Mouse (Mus musculus) erythroblast, embryonic 14.5 days (primary cell): Measurements from ENCODE around the gene Lgals7. TPM values are rescaled to one million over a fixed set of nuclear protein-coding genes. Genes with fewer than 3 reads are reported as not detected.
"Not testable (repeated sequence)": the region's sequence is repeated elsewhere in the genome, so short reads cannot be mapped to it uniquely, and the experiment has no call there.

ENCODE experiments used
- H3K27me3 ChIP-seq: 2 replicates; pipeline ENCODE4 v1.6.1; 2012; ENCODE audit warnings: inconsistent platforms; ENCODE audit not compliant: control insufficient read depth
- H3K36me3 ChIP-seq: 2 replicates; pipeline ENCODE4 v1.6.1; 2012; ENCODE audit warnings: mild to moderate bottlenecking, inconsistent platforms; ENCODE audit not compliant: control insufficient read depth
- H3K4me1 ChIP-seq: 2 replicates; pipeline ENCODE4 v1.6.1; 2012; ENCODE audit warnings: inconsistent platforms; ENCODE audit not compliant: control insufficient read depth
- H3K4me3 ChIP-seq: replicated peaks from 2 replicates; pipeline ENCODE3; 2012; ENCODE audit warnings: moderate library complexity, mild to moderate bottlenecking, inconsistent platforms
- H3K9me3 ChIP-seq: 2 replicates; pipeline ENCODE4 v1.6.1; 2012; ENCODE audit warnings: low read length, inconsistent platforms, mixed read lengths; ENCODE audit not compliant: control insufficient read depth
- GATA1 ChIP-seq: IDR thresholded peaks from 2 replicates; pipeline ENCODE4 v1.6.1; 2012; ENCODE audit warnings: low read length, inconsistent platforms, mixed read lengths
- TAL1 ChIP-seq: IDR thresholded peaks from 3 replicates; pipeline ENCODE4 v1.6.1; 2012; ENCODE audit warnings: low read length, inconsistent platforms, mixed read lengths
- polyA plus RNA-seq: library from polyadenylated mRNA; stranded (reverse); fragments of >175 nt; gene quantifications from 2 replicates; pipeline ENCODE4 v1.2.3, GENCODE M21; 2012

Gene Lgals7
- polyA plus RNA-seq, 1 experiment, result not detected

DNA sequence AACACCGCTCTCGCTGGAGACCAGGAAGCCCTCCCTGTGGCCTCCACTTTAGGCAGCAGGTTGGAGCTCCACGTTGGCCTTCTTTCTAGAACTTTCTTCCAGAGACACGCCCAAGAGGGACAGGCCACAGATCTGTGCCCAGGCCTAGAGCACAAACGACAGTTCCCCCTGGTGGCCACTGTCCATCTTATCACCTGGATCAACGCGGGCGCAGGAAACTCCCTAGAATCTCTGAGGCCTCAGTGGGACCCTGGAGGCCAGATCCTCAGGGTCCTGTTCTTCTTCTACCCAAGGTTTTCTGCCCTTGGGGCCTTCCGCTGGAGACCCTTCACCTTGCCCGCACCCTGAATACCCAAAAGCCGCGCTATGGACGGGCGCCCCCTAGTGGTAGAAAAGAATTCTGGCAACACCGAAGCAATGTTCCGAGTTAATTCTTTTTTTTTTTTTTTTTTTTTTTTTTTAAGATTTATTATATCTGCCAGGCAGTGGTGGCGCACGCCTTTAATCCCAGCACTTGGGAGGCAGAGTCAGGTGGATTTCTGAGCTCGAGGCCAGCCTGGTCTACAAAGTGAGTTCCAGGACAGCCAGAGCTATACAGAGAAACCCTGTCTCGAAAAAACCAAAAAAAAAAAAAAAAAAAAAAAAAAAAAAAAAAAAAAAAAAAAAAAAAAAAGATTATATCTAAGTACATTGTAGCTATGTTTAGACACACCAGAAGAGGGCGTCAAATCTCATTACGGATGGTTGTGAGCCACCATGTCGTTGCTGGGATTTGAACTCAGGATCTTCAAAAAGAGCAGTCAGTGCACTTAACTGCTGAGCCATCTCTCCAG is 4.1 kb downstream of the Lgals7 start:
- H3K27me3 ChIP-seq, H3K9me3 ChIP-seq, H3K36me3 ChIP-seq: not testable (repeated sequence)
- Histone ChIP-seq H3K4me3 (peak overlapping the region; percentile 37), H3K4me1 (peaks cover 45% of the 10 kb centered on the region)
- peak; percentile 29; the same call in 1 of the 2 replicates for TF ChIP-seq GATA1

DNA sequence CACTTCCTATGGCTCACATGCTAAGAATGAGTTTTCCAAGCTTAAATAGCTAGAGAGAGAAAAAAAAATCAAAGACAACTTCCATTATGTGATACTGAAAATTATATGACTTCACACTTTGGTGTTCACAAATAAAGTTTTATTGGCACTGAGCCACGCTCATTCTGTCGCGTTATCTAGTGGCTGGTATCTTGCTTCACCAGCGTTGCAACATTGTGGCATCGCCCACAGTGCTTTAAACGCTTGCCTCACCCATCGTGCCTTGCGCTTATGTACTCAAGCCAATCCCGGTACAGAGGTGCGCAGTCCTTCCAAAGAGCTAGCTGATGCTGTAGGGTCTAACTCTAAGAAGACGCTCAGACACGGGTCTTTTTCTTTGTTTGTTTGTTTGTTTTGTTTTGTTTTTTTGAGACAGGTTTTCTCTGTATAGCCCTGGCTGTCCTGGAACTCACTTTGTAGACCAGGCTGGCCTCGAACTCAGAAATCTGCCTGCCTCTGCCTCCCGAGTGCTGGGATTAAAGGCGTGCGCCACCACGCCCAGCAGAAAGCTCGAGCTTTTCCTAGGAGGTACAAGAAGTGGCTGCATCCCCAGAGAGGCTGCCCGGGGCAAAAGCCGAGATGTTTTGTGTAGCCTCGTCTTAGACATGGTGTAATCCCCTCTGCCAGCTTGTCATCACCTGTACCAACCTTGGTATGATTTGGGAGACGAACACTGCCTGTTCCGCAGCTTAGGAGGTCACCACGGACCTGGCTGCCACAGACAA is 7.4 kb downstream of the Lgals7 start:
- Histone ChIP-seq H3K4me1 (peaks cover 29% of the 10 kb centered on the region), H3K9me3 (no peaks in the 10 kb centered on the region), H3K36me3 (no peaks in the 10 kb centered on the region), H3K4me3 (no peak overlapping the region), H3K27me3 (no peaks in the 10 kb centered on the region)
- TF ChIP-seq TAL1, result no peak
- TF ChIP-seq GATA1, result no peak

DNA sequence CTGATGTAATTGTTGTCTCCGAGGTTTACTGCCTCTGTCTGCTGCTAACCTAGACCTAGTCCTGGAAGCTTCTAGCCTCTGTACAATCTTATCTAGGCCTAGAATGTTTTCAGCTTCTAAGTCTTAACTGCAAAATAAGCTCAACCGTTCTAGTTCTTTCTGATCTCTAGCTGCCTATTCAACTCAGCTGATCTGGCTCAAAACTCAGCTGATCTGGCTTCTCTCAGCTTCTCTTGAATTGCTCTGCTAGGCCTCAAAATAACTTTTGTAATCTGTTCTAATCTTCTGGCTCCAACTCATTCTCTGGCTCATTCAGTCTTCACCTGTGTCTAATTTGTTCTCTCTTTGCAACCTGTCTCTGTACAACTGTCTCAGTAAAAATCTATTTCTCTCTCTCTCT is 10.9 kb downstream of the Lgals7 start:
- no peaks in the 10 kb centered on the region for H3K9me3 ChIP-seq
- no peak for TF ChIP-seq GATA1
- TF ChIP-seq TAL1, result no peak

DNA sequence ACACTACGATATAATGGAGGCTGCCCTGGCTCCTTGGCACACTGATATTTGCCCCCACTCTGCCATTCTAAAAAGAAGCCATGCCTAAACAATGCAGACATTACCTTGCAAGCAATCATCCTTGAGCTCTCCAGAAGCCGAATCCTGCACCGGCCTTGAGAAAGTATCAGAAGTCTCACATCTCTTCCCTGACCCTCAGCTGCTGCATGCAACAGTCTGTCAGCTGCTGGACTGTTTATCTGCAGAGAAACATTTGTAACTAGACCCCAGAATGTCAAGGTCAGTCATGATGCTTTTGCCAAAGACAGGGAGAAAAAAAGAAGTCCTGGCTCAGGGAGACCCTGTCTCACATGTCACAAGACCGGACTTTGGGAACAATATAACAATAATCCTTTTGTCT is 12.4 kb downstream of the Lgals7 start:
- Histone ChIP-seq H3K9me3 (no peaks in the 10 kb centered on the region), H3K36me3 (no peaks in the 10 kb centered on the region), H3K27me3 (no peaks in the 10 kb centered on the region), H3K4me3 (no peak overlapping the region), H3K4me1 (peaks cover 51% of the 10 kb centered on the region)
- TF ChIP-seq GATA1, result no peak
- no peak for TF ChIP-seq TAL1

More for the DNA sequence above, 10.9 kb downstream of the Lgals7 start:
- Histone ChIP-seq H3K4me3 (no peak overlapping the region), H3K36me3 (no peaks in the 10 kb centered on the region), H3K4me1 (peaks cover 47% of the 10 kb centered on the region), H3K27me3 (no peaks in the 10 kb centered on the region)

DNA sequence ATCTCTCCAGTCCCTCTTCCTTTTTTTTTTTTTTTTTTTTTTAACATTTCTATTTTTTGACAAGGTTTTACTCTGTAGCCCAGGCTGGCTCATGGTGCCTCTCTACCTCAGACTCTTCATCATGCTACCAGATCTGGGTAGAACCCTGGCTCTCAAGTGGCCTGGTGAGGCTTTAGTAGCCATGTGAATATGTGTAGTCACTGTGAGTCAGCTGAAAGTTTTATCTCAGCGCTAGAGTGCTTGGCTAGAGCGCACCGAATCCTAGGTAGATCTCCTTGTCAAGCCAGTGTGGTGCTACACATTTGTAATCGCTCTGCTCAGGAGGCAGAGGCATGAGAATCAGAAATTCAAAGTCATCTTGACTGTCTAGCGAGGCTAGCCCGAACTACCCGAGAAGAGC is 13.5 kb downstream of the Lgals7 start:
- H3K27me3 ChIP-seq, result no peaks in the 10 kb centered on the region
- H3K9me3 ChIP-seq, result no peaks in the 10 kb centered on the region
- no peak overlapping the region for H3K4me3 ChIP-seq
- H3K36me3 ChIP-seq, result no peaks in the 10 kb centered on the region
- TF ChIP-seq GATA1 (peak; percentile 64), TAL1 (no peak)
- peaks cover 49% of the 10 kb centered on the region for H3K4me1 ChIP-seq

DNA sequence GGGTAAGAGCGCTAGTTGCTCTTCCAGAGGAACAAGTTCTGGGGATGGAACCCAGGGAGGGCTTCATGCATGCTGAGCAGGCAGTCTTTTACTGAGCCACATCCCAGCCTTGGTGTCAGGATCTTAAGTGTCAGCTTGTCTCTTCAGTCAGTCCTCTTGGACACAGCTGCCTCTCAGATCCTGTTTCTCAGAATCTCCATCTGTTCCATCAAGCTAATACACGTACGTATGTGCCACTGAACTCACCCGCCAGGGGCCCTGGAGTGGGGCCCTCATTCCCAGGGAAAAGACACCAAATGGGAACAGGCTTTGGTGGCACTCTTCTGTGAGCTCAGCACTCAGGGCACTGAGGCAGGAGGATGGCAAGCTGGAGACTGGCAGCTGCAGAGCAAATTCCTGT is 14.2 kb downstream of the Lgals7 start:
- Histone ChIP-seq H3K9me3 (no peaks in the 10 kb centered on the region), H3K4me3 (no peak overlapping the region), H3K4me1 (peaks cover 49% of the 10 kb centered on the region), H3K36me3 (no peaks in the 10 kb centered on the region), H3K27me3 (no peaks in the 10 kb centered on the region)
- TF ChIP-seq TAL1 (no peak), GATA1 (no peak)

DNA sequence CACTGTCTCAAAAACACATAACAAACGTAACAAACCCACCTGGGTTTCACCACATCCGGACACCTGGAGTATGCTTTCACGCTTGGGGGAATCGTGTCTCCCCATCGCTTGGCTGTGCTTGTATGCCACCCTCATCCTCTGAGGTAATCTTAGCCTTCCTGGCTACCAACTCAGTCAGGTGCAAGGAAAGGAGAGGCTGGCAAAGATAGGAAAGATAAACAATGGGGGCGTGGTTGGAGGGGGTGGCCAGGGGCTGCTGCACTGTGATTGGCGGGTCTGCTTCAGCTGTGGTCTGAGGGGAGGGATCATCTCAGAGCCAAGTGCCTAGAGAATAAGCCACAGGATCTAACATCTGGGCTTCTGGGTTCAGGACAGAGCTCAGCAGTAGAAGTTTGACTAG is 16.0 kb downstream of the Lgals7 start:
- peaks cover 49% of the 10 kb centered on the region for H3K4me1 ChIP-seq
- H3K36me3 ChIP-seq, result no peaks in the 10 kb centered on the region
- no peaks in the 10 kb centered on the region for H3K27me3 ChIP-seq
- TF ChIP-seq TAL1, result no peak
- no peak for TF ChIP-seq GATA1
- H3K4me3 ChIP-seq, result no peak overlapping the region
- no peaks in the 10 kb centered on the region for H3K9me3 ChIP-seq

DNA sequence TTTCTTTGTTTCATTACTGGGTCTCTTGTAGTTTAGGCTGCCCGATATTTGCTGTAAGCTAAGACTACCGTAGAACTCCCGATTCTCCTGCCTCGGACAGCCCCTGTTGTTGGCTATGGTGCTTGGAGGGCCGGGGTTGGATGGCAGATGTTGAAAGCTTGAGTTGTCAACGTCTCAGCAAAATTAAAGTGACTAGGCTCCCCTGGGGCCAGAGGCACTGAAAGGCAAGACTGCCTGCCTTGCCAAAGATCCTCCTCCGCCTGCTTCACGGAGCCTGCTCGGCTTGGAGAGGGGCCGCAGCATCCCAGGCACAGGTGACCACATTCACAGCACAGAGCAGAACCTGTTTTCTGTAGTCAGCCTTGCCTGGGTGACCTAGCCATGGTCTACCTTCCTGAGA is 16.9 kb downstream of the Lgals7 start:
- Histone ChIP-seq H3K27me3 (peaks cover under 1% of the 10 kb centered on the region), H3K9me3 (no peaks in the 10 kb centered on the region), H3K4me3 (no peak overlapping the region), H3K36me3 (no peaks in the 10 kb centered on the region), H3K4me1 (peaks cover 49% of the 10 kb centered on the region)
- no peak for TF ChIP-seq TAL1
- TF ChIP-seq GATA1, result no peak

DNA sequence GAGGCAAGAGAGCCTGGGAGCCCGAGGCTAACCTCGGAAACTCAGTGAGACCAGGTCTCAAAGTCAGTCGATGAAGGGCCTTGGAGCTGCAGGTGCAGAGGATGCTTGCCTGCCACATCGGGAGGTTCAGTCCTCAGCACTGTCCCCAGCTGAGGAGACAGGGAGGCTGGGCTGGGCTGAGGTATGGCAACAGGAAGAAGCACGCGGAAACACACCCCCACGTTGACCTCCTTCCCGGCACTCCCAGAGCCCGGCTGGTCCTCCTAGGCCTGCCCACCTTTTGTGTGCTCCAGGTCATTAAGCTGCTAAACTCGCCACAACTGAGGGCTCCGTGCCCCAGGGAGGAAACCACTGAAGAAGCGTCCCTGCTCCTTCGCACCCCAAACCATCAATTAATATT is 17.5 kb downstream of the Lgals7 start, which contains the start of gene Capn12:
TSS of gene Capn12 (plus strand) at position 224 of the 400 bp plus-strand sequence.
- H3K9me3 ChIP-seq, result no peaks in the 10 kb centered on the region
- TF ChIP-seq TAL1 (no peak), GATA1 (no peak)
- H3K36me3 ChIP-seq, result no peaks in the 10 kb centered on the region
- H3K4me3 ChIP-seq, result no peak within 1 kb of the TSS
- peaks cover 44% of the 10 kb centered on the region for H3K4me1 ChIP-seq
- H3K27me3 ChIP-seq, result peaks cover 7% of the 10 kb centered on the region
